8 mouse cellular contexts compared by ENCODE assay signal in the genomic region with DNA sequence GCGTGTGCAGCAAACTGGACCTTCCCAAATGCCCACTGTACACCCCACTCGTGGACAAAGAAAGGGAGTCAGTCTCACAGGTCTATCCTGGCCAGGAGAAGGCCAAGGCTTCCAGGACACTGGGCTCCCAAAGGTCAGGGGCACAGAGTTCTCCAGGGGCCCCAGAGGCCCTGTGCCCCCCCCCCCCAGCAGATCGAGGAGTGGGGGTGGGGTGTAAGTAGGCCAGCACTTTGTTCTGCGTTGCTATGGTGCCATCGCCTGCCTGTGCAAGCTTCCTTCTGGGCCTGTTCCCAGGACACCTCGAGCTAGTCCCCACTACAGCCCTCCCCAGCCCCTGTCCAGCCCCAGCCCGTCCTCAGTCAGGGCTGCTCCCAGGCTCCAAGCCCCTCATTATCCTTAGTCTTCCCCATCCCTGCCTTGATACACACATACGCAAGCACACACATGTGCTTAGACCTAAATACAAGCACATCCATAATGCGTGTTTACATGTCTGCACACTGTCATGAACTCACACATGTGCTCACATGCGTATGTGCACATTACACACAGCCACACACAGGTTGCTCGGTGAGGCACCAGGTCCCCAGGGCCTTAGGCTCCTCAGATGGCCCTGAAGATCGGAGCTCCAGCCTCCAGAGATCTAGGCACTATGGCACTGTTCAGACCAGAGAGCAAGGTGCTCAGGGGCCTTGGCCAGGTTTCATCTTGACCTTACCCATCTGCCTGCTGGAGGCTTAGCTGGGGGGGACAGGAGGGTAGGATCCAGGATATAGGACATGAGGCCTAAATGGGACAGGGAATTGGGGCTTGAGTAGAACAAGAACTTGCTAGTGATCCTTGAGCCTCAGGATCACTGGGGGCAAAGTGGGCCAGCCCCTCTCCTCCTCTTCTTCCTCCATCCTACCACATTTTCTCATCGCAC. TPM values are rescaled to one million over a fixed set of nuclear protein-coding genes. Genes with fewer than 3 reads are reported as not detected.
DNase-seq lines count a peak whose midpoint lies in the region; ATAC-seq and TF ChIP-seq lines count a peak whose summit lies in the region.
"Had no signal": no experiment of that assay in that cellular context is flagged by ENCODE, and none has a peak within 500 bp of the region (broad histone marks: within the 10 kb centered on the region; RNA-seq: fewer than 3 reads in every experiment).

No protein-coding gene starts in this region.

- H3K9ac ChIP-seq in forebrain, embryonic 13.5 days: peak overlapping the region; percentile 56
- H3K9ac ChIP-seq in limb, embryonic 11.5 days (ENCODE audit: low read length): 0 out of 2 replicates have a peak overlapping the region, but pooled peaks have one; percentile 12
- H3K9ac ChIP-seq: limb, embryonic 12.5 days had no signal

- no peak for TF ChIP-seq CTCF in left cerebral cortex, adult 2 months (IDR thresholded peaks at IDR 0.05)
- TF ChIP-seq CTCF in small intestine, adult 2 months (IDR thresholded peaks at IDR 0.05; ENCODE audit: extremely low read depth, insufficient read length, insufficient replicate concordance, low read depth, low read length): no peak

- WGBS in forebrain, embryonic 13.5 days: 28% methylated on average over 13 of the region's 13 CpGs
- 59% methylated on average over 13 of the region's 13 CpGs for WGBS in limb, embryonic 11.5 days
- 74% methylated on average over 13 of the region's 13 CpGs for WGBS in small intestine, adult 2 months

- peak overlapping the region; percentile 91 for H3K27ac ChIP-seq in left cerebral cortex, adult 2 months
- peak overlapping the region; percentile 99 for H3K27ac ChIP-seq in forebrain, embryonic 13.5 days
- H3K27ac ChIP-seq in limb, embryonic 11.5 days (replicated peaks; ENCODE audit: low read depth, low read length): no peak overlapping the region
- peak overlapping the region; percentile 32; the same call in 1 of the 2 replicates for H3K27ac ChIP-seq in small intestine, adult 2 months (ENCODE audit: insufficient read depth, low read depth, low read length)

- no peaks in the 10 kb centered on the region for H3K36me3 ChIP-seq in forebrain, embryonic 13.5 days (ENCODE audit: poor library complexity, severe bottlenecking)
- no peaks in the 10 kb centered on the region for H3K36me3 ChIP-seq in limb, embryonic 11.5 days (ENCODE audit: control insufficient read depth, insufficient read depth, low read length)
- no peaks in the 10 kb centered on the region for H3K36me3 ChIP-seq in small intestine, adult 2 months (ENCODE audit: control insufficient read depth, insufficient read depth, low read length)
- H3K36me3 ChIP-seq: limb, embryonic 12.5 days had no signal

- intact Hi-C loops in left cerebral cortex, adult 2 months (cut with DNase I): loop anchor here (1.0 kb wide), 1 partner anchor 23 kb away; a partner anchor contains a TSS

- H3K4me2 ChIP-seq in forebrain, embryonic 13.5 days: peak overlapping the region; percentile 43
- H3K4me2 ChIP-seq in limb, embryonic 11.5 days (ENCODE audit: low read depth, severe bottlenecking): no peak overlapping the region

- TF ChIP-seq POLR2A in small intestine, adult 2 months (IDR thresholded peaks at IDR 0.05; ENCODE audit: low read depth, low read length): no peak

- peak in 1 of 2 experiments; percentile 61 for DNase-seq in left cerebral cortex, adult 2 months (ENCODE audit: extremely low spot score in 1 of 2, low spot score in 2 of 2)
- no peak for DNase-seq in left cerebral cortex, adult 18-20 months (ENCODE audit: low spot score in 2 of 2)
- DNase-seq in embryo, embryonic 11 days: peak; percentile 70
- no peak for DNase-seq in limb, embryonic 11.5 days (ENCODE audit: low spot score)
- no peak for DNase-seq in B cell, adult 2 months

- H3K27me3 ChIP-seq in forebrain, embryonic 13.5 days: no peaks in the 10 kb centered on the region
- no peaks in the 10 kb centered on the region for H3K27me3 ChIP-seq in limb, embryonic 11.5 days (ENCODE audit: control insufficient read depth, insufficient read depth, low read length)
- no peaks in the 10 kb centered on the region for H3K27me3 ChIP-seq in small intestine, adult 2 months (ENCODE audit: control insufficient read depth, insufficient read depth, low read length)
- H3K27me3 ChIP-seq: limb, embryonic 12.5 days had no signal

- ATAC-seq in forebrain, embryonic 13.5 days: peak; percentile 56
- no peak for ATAC-seq in limb, embryonic 11.5 days (ENCODE audit: insufficient number of reproducible peaks, low FRiP score, low TSS enrichment, low read depth)

- H3K9me3 ChIP-seq in forebrain, embryonic 13.5 days (replicated peaks): no peaks in the 10 kb centered on the region
- no peaks in the 10 kb centered on the region for H3K9me3 ChIP-seq in limb, embryonic 11.5 days (ENCODE audit: control insufficient read depth, low read length)
- H3K9me3 ChIP-seq: limb, embryonic 12.5 days had no signal

- peaks cover 61% of the 10 kb centered on the region for H3K4me1 ChIP-seq in forebrain, embryonic 13.5 days
- peaks cover 18% of the 10 kb centered on the region for H3K4me1 ChIP-seq in limb, embryonic 11.5 days (ENCODE audit: control insufficient read depth, insufficient read depth, low read length)
- peaks cover 16% of the 10 kb centered on the region for H3K4me1 ChIP-seq in small intestine, adult 2 months (ENCODE audit: control insufficient read depth, insufficient read depth, insufficient read length, low read length)

- H3K4me3 ChIP-seq in left cerebral cortex, adult 2 months: no peak overlapping the region
- H3K4me3 ChIP-seq in forebrain, embryonic 13.5 days: 0 out of 2 replicates have a peak overlapping the region, but pooled peaks have one; percentile 9
- no peak overlapping the region for H3K4me3 ChIP-seq in limb, embryonic 11.5 days (ENCODE audit: low read depth, low read length)
- H3K4me3 ChIP-seq in small intestine, adult 2 months (ENCODE audit: low read depth, low read length): no peak overlapping the region
- H3K4me3 ChIP-seq: limb, embryonic 12.5 days had no signal

RNA-seq across cellular contexts. Expression of a gene that starts 17.2 kb away (rescaled TPM):
- 10 to 100 TPM; 18.9 to 20.2 TPM for total RNA-seq in left cerebral cortex, adult 2 months (2021)
- 10 to 100 TPM; 15.5 to 21.0 TPM for total RNA-seq in left cerebral cortex, adult 18-20 months (2021)
- 10.7 and 12.2 TPM in 2 replicates for polyA plus RNA-seq in forebrain, embryonic 13.5 days (2015; fragmentation: Nextera tagmentation; extraction: Ambion mirVana)
- 6.3 and 7.4 TPM in 2 replicates for polyA plus RNA-seq in limb, embryonic 11.5 days (2014; fragmentation: Nextera tagmentation; extraction: Ambion mirVana)
- polyA plus RNA-seq in small intestine, adult 2 months (2012; rRNA removed): 24.9 and 33.6 TPM in 2 replicates

RNA-seq across cellular contexts. Expression of a gene that starts 17.9 kb away (rescaled TPM):
- 10 to 100 TPM; 60.9 to 61.8 TPM for total RNA-seq in left cerebral cortex, adult 2 months (2021)
- 10 to 100 TPM; 61.7 to 62.1 TPM for total RNA-seq in left cerebral cortex, adult 18-20 months (2021)
- polyA plus RNA-seq in forebrain, embryonic 13.5 days (2015; fragmentation: Nextera tagmentation; extraction: Ambion mirVana): 62.1 and 62.8 TPM in 2 replicates
- polyA plus RNA-seq in limb, embryonic 11.5 days (2014; fragmentation: Nextera tagmentation; extraction: Ambion mirVana): 56.8 and 58.2 TPM in 2 replicates
- polyA plus RNA-seq in small intestine, adult 2 months (2012; rRNA removed): 3.4 and 5.5 TPM in 2 replicates

RNA-seq across cellular contexts. Expression of a gene that starts 17.9 kb away (rescaled TPM):
- 10 to 100 TPM; 36.2 to 38.8 TPM for total RNA-seq in left cerebral cortex, adult 2 months (2021)
- total RNA-seq in left cerebral cortex, adult 18-20 months (2021): 10 to 100 TPM; 36.6 to 39.1 TPM
- polyA plus RNA-seq in forebrain, embryonic 13.5 days (2015; fragmentation: Nextera tagmentation; extraction: Ambion mirVana): 52.6 and 56.2 TPM in 2 replicates
- 55.1 and 61.1 TPM in 2 replicates for polyA plus RNA-seq in limb, embryonic 11.5 days (2014; fragmentation: Nextera tagmentation; extraction: Ambion mirVana)
- polyA plus RNA-seq in small intestine, adult 2 months (2012; rRNA removed): 12.1 and 16.7 TPM in 2 replicates

RNA-seq across cellular contexts. Expression of a gene that starts 23.0 kb away (rescaled TPM):
- 1,000 to 10,000 TPM; 1,837 to 1,872 TPM for total RNA-seq in left cerebral cortex, adult 2 months (2021)
- 1,000 to 10,000 TPM; 1,960 to 1,962 TPM for total RNA-seq in left cerebral cortex, adult 18-20 months (2021)
- polyA plus RNA-seq in forebrain, embryonic 13.5 days (2015; fragmentation: Nextera tagmentation; extraction: Ambion mirVana): 2,311 and 2,462 TPM in 2 replicates
- 76.4 and 84.4 TPM in 2 replicates for polyA plus RNA-seq in limb, embryonic 11.5 days (2014; fragmentation: Nextera tagmentation; extraction: Ambion mirVana)
- polyA plus RNA-seq in small intestine, adult 2 months (2012; rRNA removed): 599 and 1,328 TPM in 2 replicates
